Mouse (Mus musculus) intestine, embryonic 16.5 days (tissue): ENCODE measurements around the gene Dpf1. TPM values are rescaled to one million over a fixed set of nuclear protein-coding genes. Genes with fewer than 3 reads are reported as not detected.
A peak's percentile ranks its signal among the peaks of the same experiment; 100 is the strongest.

Experiments used
- ATAC-seq: fragments of 200-750 bp; cut with Nextera tagmentation; 2 replicates; pipeline ENCODE4 v1.8.0; 2017; ENCODE audit warnings: moderate TSS enrichment, moderate library complexity
- H3K27ac ChIP-seq: fragments of 300-500 bp; sonication (generic); 2 replicates; pipeline ENCODE4 v1.5.1; 2014; ENCODE audit warnings: mild to moderate bottlenecking, low read length
- H3K27me3 ChIP-seq: fragments of 300-500 bp; sonication (generic); replicated peaks from 2 replicates; pipeline ENCODE4 v1.6.1; 2014; ENCODE audit warnings: low read length, control low read depth, mixed read lengths; ENCODE audit not compliant: control insufficient read depth, insufficient read depth
- H3K36me3 ChIP-seq: fragments of 300-500 bp; sonication (generic); 2 replicates; pipeline ENCODE4 v1.6.1; 2014; ENCODE audit warnings: low read length, control low read depth; ENCODE audit not compliant: control insufficient read depth, insufficient read depth
- H3K4me1 ChIP-seq: fragments of 300-500 bp; sonication (generic); 2 replicates; pipeline ENCODE4 v1.6.1; 2014; ENCODE audit warnings: low read length, control low read depth, mixed read lengths; ENCODE audit not compliant: control insufficient read depth, insufficient read depth
- H3K4me2 ChIP-seq: fragments of 300-500 bp; sonication (generic); 2 replicates; pipeline ENCODE4 v1.6.1; 2014; ENCODE audit warnings: low read depth, low read length, control low read depth
- H3K4me3 ChIP-seq: fragments of 300-500 bp; sonication (generic); 2 replicates; pipeline ENCODE4 v1.5.1; 2014; ENCODE audit warnings: mild to moderate bottlenecking, low read length
- H3K9ac ChIP-seq: fragments of 300-500 bp; sonication (generic); 2 replicates; pipeline ENCODE4 v1.6.1; 2014; ENCODE audit warnings: low read depth, low read length
- H3K9me3 ChIP-seq: fragments of 300-500 bp; sonication (generic); 2 replicates; pipeline ENCODE4 v1.6.1; 2016; ENCODE audit warnings: low read length, control low read depth; ENCODE audit not compliant: control insufficient read depth
- WGBS: fragments of 180-500 bp; shearing (Covaris S2); extraction: QIAGEN DNeasy Blood & Tissue Kit; methylation state at CpG from one replicate; pipeline ENCODE4 v1.1.7; 2014; 5-methylcytosine and 5-hydroxymethylcytosine counted together
- polyA plus RNA-seq: library from polyadenylated mRNA; unstranded; fragments of >200 nt; fragmentation: Nextera tagmentation; extraction: Ambion mirVana; gene quantifications from 2 replicates; pipeline ENCODE4 v1.2.1, GENCODE M21; 2015

Dpf1 gene
- polyA plus RNA-seq = 6.2 and 6.8 TPM in 2 replicates

- Histone ChIP-seq H3K27me3 (peaks cover 25% of the 10 kb centered on the region), H3K36me3 (no peaks in the 10 kb centered on the region), H3K9ac (peak within 1 kb of the TSS; percentile 64), H3K4me1 (peaks cover 27% of the 10 kb centered on the region), H3K4me3 (peak within 1 kb of the TSS; percentile 57), H3K9me3 (no peaks in the 10 kb centered on the region), H3K4me2 (peak within 1 kb of the TSS; percentile 93), H3K27ac (no peak within 1 kb of the TSS)
- peak; percentile 81 for ATAC-seq
- under 1% methylated on average over 64 of the region's 67 CpGs for WGBS
Measured at GRCm38 (mm10) chr7:29303738-29304462, at the start of gene Dpf1. Gene Dpf1, plus strand, starts transcription at chr7:29303951.

DNA sequence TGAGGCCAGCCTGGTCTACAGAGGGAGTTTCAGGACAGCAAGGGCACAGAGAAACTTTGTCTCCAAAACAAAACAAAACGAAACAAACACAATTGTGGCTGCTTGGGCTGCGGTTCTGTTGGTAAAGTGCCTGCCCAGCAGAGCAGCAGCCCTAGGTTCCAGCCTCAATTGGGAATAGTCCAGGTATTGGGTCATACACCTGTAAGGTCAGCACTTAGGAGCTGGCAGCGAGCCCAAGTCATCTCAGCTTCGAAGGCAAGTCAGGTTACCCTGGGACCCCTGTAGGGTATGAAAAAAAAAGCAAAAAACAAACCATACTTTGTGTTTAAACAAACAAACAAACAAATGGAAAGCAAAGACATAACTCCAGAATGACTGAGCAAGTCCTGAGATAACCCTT lies 47.9 kb upstream of the Dpf1 start:
- Histone ChIP-seq H3K4me3 (no peak overlapping the region), H3K9me3 (no peaks in the 10 kb centered on the region), H3K9ac (no peak overlapping the region), H3K27ac (peak overlapping the region; percentile 39; the same call in 1 of the 2 replicates), H3K4me1 (peaks cover 49% of the 10 kb centered on the region), H3K27me3 (no peaks in the 10 kb centered on the region), H3K36me3 (peaks cover 5% of the 10 kb centered on the region; the same call in 1 of the 2 replicates), H3K4me2 (no peak overlapping the region)
- WGBS = 85% methylated on average over 4 of the region's 4 CpGs
- no peak for ATAC-seq

GRCm38 (mm10) chr7:29257368-29257767 lies 46.4 kb upstream of the Dpf1 start:
- Histone ChIP-seq H3K9ac (no peak overlapping the region), H3K9me3 (no peaks in the 10 kb centered on the region), H3K27me3 (no peaks in the 10 kb centered on the region), H3K36me3 (peaks cover 5% of the 10 kb centered on the region; the same call in 1 of the 2 replicates), H3K4me3 (no peak overlapping the region), H3K27ac (peak overlapping the region; percentile 5; the same call in 1 of the 2 replicates), H3K4me2 (no peak overlapping the region), H3K4me1 (peaks cover 44% of the 10 kb centered on the region)
- 79% methylated on average over 1 of the region's 1 CpGs for WGBS
- ATAC-seq = no peak

GRCm38 (mm10) chr7:29259781-29260730 lies 43.7 kb upstream of the Dpf1 start:
- H3K4me3 ChIP-seq = no peak overlapping the region
- no peak overlapping the region for H3K4me2 ChIP-seq
- ATAC-seq = no peak
- no peak overlapping the region for H3K9ac ChIP-seq
- 76% methylated on average over 10 of the region's 10 CpGs for WGBS
- no peak overlapping the region for H3K27ac ChIP-seq
- no peaks in the 10 kb centered on the region for H3K9me3 ChIP-seq
- peaks cover 34% of the 10 kb centered on the region for H3K4me1 ChIP-seq
- no peaks in the 10 kb centered on the region for H3K27me3 ChIP-seq
- H3K36me3 ChIP-seq = peaks cover 5% of the 10 kb centered on the region; the same call in 1 of the 2 replicates

DNA sequence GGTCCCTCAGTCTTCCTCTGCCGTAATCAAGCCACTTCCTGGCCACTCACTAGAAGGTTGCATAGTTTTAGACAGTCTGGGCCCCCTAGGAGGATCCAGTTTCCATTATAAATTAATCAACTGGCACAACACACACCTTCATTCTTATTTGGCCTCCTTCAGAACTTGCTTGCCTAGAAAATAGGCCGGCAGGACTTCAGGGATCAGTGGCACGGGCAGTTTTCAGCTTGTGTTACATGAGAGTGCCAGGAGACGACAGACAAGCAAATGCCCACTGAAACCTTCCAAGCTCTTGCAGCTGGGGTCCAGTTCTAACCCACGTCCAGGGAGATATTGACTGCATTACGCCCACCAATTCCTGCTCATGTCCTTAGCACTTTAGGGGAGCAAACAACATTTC lies 41.6 kb upstream of the Dpf1 start:
- 76% methylated on average over 6 of the region's 6 CpGs for WGBS
- Histone ChIP-seq H3K27me3 (no peaks in the 10 kb centered on the region), H3K27ac (no peak overlapping the region), H3K4me1 (peaks cover 31% of the 10 kb centered on the region), H3K4me3 (no peak overlapping the region), H3K9ac (no peak overlapping the region), H3K36me3 (peaks cover 5% of the 10 kb centered on the region; the same call in 1 of the 2 replicates), H3K4me2 (no peak overlapping the region), H3K9me3 (no peaks in the 10 kb centered on the region)
- no peak for ATAC-seq

GRCm38 (mm10) chr7:29263831-29264230 lies 39.9 kb upstream of the Dpf1 start:
- Histone ChIP-seq H3K4me3 (no peak overlapping the region), H3K9ac (no peak overlapping the region), H3K27ac (no peak overlapping the region), H3K4me1 (peaks cover 23% of the 10 kb centered on the region), H3K36me3 (no peaks in the 10 kb centered on the region), H3K27me3 (no peaks in the 10 kb centered on the region), H3K4me2 (no peak overlapping the region), H3K9me3 (no peaks in the 10 kb centered on the region)
- WGBS = 68% methylated on average over 3 of the region's 3 CpGs
- no peak for ATAC-seq

GRCm38 (mm10) chr7:29265636-29266035 lies 38.1 kb upstream of the Dpf1 start:
- Histone ChIP-seq H3K27me3 (no peaks in the 10 kb centered on the region), H3K9ac (no peak overlapping the region), H3K9me3 (no peaks in the 10 kb centered on the region), H3K36me3 (no peaks in the 10 kb centered on the region), H3K4me2 (no peak overlapping the region), H3K4me1 (peaks cover 25% of the 10 kb centered on the region), H3K4me3 (no peak overlapping the region), H3K27ac (no peak overlapping the region)
- WGBS = 76% methylated on average over 7 of the region's 7 CpGs
- ATAC-seq = no peak

DNA sequence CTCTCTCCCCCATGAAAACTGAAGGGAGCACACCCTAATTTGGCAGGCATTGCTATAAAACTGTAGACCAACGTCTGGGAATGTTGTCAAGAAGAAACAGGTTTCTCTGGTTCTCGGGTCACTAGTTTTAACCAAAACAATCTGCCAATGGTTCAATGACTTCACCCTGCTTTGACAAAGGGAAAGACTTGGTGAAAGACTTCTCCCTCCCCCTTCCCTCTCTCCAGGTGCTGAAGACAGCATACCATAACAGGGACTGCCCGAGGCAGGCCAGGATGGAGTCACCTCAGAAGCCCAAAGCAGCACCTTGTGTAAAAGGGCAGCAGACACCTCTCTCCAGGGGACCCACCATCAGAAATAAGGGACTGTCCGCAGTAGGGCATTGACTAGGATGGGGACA lies 36.8 kb upstream of the Dpf1 start:
- Histone ChIP-seq H3K4me2 (no peak overlapping the region), H3K4me1 (peaks cover 37% of the 10 kb centered on the region), H3K27me3 (no peaks in the 10 kb centered on the region), H3K4me3 (no peak overlapping the region), H3K27ac (no peak overlapping the region; the same call in 1 of the 2 replicates), H3K9ac (no peak overlapping the region), H3K36me3 (no peaks in the 10 kb centered on the region), H3K9me3 (no peaks in the 10 kb centered on the region)
- 50% methylated on average over 4 of the region's 4 CpGs for WGBS
- ATAC-seq = 0 out of 2 replicates have a peak, but pooled peaks have one; percentile 16

- Histone ChIP-seq H3K4me1 (peaks cover 41% of the 10 kb centered on the region), H3K9ac (no peak overlapping the region), H3K9me3 (no peaks in the 10 kb centered on the region), H3K36me3 (no peaks in the 10 kb centered on the region), H3K4me2 (no peak overlapping the region), H3K4me3 (no peak overlapping the region), H3K27me3 (no peaks in the 10 kb centered on the region), H3K27ac (no peak overlapping the region)
- no peak for ATAC-seq
- 73% methylated on average over 4 of the region's 4 CpGs for WGBS
Measured at GRCm38 (mm10) chr7:29270445-29270844, 33.3 kb upstream of the Dpf1 start.
